Mouse (Mus musculus): ENCODE measurements around the gene Ncl. TPM values are rescaled to one million over a fixed set of nuclear protein-coding genes. Genes with fewer than 3 reads are reported as not detected.

The Ncl gene
- polyA plus RNA-seq, 1 experiment from 2014 or later: 198 TPM

GRCm38 (mm10) chr1:86301221-86302091 lies 57.7 kb downstream of the Ncl start:
- no peaks in the 10 kb centered on the region for H3K9me3 ChIP-seq (replicated peaks)
- ATAC-seq (ENCODE audit: insufficient read depth): no peak
- H3K4me1 ChIP-seq (replicated peaks): peaks cover 38% of the 10 kb centered on the region
- no peak overlapping the region for H3K27ac ChIP-seq (replicated peaks)
- 26% methylated on average over 6 of the region's 6 CpGs for WGBS (ENCODE audit: insufficient replicate concordance)
- no peak overlapping the region for H3K4me3 ChIP-seq (replicated peaks)
- H3K9ac ChIP-seq: no peak overlapping the region
- H3K36me3 ChIP-seq (replicated peaks): no peaks in the 10 kb centered on the region
- H3K27me3 ChIP-seq: peaks cover 51% of the 10 kb centered on the region
- no peak overlapping the region for H3K4me2 ChIP-seq

GRCm38 (mm10) chr1:86300731-86301130 lies 58.5 kb downstream of the Ncl start:
- Histone ChIP-seq H3K4me1 (replicated peaks) (peaks cover 38% of the 10 kb centered on the region), H3K4me2 (no peak overlapping the region), H3K27ac (replicated peaks) (no peak overlapping the region), H3K9me3 (replicated peaks) (no peaks in the 10 kb centered on the region), H3K36me3 (replicated peaks) (no peaks in the 10 kb centered on the region), H3K27me3 (peaks cover 47% of the 10 kb centered on the region), H3K4me3 (replicated peaks) (no peak overlapping the region), H3K9ac (no peak overlapping the region)
- 24% methylated on average over 7 of the region's 7 CpGs for WGBS (ENCODE audit: insufficient replicate concordance)
- no peak for ATAC-seq (ENCODE audit: insufficient read depth)

- no peaks in the 10 kb centered on the region for H3K36me3 ChIP-seq (replicated peaks)
- no peak overlapping the region for H3K9ac ChIP-seq
- no peaks in the 10 kb centered on the region for H3K9me3 ChIP-seq (replicated peaks)
- peaks cover 44% of the 10 kb centered on the region for H3K27me3 ChIP-seq
- H3K4me1 ChIP-seq (replicated peaks): peaks cover 38% of the 10 kb centered on the region
- 68% methylated on average over 2 of the region's 2 CpGs for WGBS (ENCODE audit: insufficient replicate concordance)
- H3K4me3 ChIP-seq (replicated peaks): no peak overlapping the region
- H3K27ac ChIP-seq (replicated peaks): no peak overlapping the region
- ATAC-seq (ENCODE audit: insufficient read depth): no peak
- H3K4me2 ChIP-seq: no peak overlapping the region
Observed at GRCm38 (mm10) chr1:86300093-86300492, 59.1 kb downstream of the Ncl start.

Small RNAs within 50 kb of the gene (microRNA-seq; reads per million reads assigned to microRNA genes)
- 90.1 reads per million, percentile 51 among the genes with 10 or more reads in this experiment for gene mmu-mir-3535

Other genes with a start within 250 kb of the Ncl start
- 0.07 and 0.15 TPM in 2 replicates for gene Htr2b, start 247.4 kb downstream of the Ncl start, polyA plus RNA-seq (2015; fragmentation: Nextera tagmentation; extraction: Ambion mirVana)
- gene Gm21972, start 225.8 kb downstream of the Ncl start, polyA plus RNA-seq (2015; fragmentation: Nextera tagmentation; extraction: Ambion mirVana): not detected in 2 replicates
- gene Armc9, start 204.6 kb downstream of the Ncl start, polyA plus RNA-seq (2015; fragmentation: Nextera tagmentation; extraction: Ambion mirVana): 8.9 and 9.3 TPM in 2 replicates
- gene B3gnt7, start 56.6 kb downstream of the Ncl start, polyA plus RNA-seq (2015; fragmentation: Nextera tagmentation; extraction: Ambion mirVana): 0.79 and 0.92 TPM in 2 replicates
- gene Nmur1, start 66.8 kb upstream of the Ncl start, polyA plus RNA-seq (2015; fragmentation: Nextera tagmentation; extraction: Ambion mirVana): not detected in 2 replicates
- not detected in 2 replicates for gene Tex44, start 66.9 kb upstream of the Ncl start, polyA plus RNA-seq (2015; fragmentation: Nextera tagmentation; extraction: Ambion mirVana)
- 634 and 778 TPM in 2 replicates for gene Ptma, start 167.3 kb upstream of the Ncl start, polyA plus RNA-seq (2015; fragmentation: Nextera tagmentation; extraction: Ambion mirVana)
- gene Pde6d, start 223.2 kb upstream of the Ncl start, polyA plus RNA-seq (2015; fragmentation: Nextera tagmentation; extraction: Ambion mirVana): 24.7 and 29.0 TPM in 2 replicates
- gene Cops7b, start 223.5 kb upstream of the Ncl start, polyA plus RNA-seq (2015; fragmentation: Nextera tagmentation; extraction: Ambion mirVana): 13.1 and 13.4 TPM in 2 replicates

All from liver, embryonic 15.5 days (tissue).